Mouse (Mus musculus): ENCODE measurements around the gene Siae. TPM values are rescaled to one million over a fixed set of nuclear protein-coding genes. Genes with fewer than 3 reads are reported as not detected.

Gene Siae
- 4.1 to 10.4 TPM (median 4.7 TPM) in 3 replicates for total RNA-seq (2017)

DNA sequence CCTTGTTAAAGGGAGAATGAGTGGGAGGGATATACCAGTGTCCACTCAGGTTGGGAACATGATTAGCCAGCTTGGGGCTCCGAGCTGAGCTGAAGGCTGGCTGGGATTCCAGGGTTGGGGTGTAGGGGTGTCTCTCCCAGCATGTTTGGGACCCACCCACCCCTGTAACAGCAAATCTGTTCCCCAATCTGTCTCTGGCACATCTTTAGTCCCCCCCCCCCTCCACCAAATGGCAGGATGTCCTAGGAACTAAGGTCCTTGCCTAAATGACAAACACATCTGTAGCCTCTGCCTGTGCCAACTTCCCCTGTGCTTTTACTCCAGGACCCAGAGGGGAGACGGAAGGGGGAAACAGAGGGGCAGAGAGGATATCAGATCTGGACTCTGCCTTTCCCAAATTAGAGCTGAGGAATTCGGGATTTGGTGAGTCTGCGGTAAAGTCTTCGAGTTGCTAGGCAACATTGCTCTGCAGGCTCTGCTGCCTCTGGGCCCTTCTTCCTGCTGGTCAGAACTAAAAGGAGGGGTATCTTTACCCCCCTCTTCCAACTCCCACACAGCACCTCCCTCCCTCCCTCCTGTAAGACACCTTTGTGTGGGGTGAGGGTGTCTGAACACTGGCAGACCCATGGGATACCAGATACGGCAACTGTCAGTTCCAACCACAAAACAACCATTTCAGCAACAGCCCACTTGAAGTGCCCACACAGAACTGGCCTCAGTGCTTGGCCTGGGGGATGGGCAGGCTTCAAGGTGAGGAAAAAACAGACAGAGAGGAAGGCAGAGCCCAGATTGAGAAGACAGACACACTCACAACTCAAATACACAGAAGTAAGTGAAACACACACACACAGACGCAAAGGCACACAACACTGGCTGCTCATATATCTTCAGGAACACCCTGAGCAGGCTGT lies at the start of gene Siae:
Gene Siae, plus strand, starts transcription at position 861 of the 911 bp plus-strand sequence.
- no peak for ATAC-seq (replicated peaks; ENCODE audit: insufficient number of reproducible peaks, low FRiP score, low TSS enrichment, poor library complexity, severe bottlenecking)

DNA sequence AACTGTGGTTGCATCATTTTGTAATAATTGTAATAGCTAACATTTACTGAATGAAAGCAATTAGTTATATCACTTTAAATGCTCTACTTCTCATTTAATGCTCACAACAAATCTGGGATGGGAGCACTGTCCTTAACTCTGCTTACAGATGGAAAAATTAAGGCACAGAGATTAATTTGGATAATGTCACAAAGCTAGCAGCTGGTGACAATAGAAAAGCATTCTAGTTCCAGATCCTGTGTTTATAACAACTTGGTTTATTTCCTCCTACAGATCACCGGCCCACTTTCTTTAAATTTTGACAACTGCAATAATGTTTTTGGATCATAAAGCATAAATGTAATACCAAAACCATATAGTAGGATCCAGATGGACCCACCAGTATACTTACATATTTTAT lies 49.5 kb upstream of the Siae start:
- ATAC-seq (replicated peaks; ENCODE audit: insufficient number of reproducible peaks, low FRiP score, low TSS enrichment, poor library complexity, severe bottlenecking) = no peak

DNA sequence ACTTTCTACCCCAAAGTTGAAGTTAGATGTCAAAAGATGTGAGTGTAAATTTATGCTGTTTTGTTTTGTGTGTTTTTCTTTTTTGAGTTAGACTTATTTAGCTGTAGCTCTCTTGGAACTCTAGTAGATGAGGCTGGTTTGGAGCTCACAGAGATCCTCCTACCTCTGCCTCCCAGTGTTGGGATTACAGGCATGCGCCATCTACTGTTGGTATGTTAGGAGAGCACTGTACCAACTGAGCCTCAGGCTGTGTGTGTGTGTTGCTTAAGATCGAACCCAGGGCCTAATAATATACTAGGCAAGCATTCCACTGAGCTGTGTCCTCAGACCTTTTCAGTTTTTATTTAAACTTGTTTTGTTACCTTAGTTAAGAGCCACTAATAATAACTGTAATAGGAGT lies 43.4 kb upstream of the Siae start:
- no peak for ATAC-seq (replicated peaks; ENCODE audit: insufficient number of reproducible peaks, low FRiP score, low TSS enrichment, poor library complexity, severe bottlenecking)

DNA sequence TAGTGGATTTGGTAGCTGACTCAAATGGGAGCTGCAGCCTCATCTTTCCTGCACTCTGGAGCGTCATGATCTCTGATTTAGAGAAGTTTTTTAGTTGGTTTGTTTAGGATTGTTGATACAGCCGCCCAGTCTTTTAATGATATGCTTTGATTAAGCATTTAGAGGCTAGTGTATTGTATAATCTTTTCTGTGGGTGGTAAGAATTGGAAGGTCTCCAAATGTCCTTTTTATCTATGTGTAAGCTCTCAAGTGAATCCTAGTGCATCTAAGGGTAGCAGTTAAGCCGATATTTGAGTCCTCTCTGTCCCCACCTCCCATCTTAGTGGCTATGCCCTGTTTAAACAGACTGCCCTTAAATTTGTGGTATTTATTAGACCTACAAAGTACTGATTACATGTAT lies 41.0 kb upstream of the Siae start:
- ATAC-seq (replicated peaks; ENCODE audit: insufficient number of reproducible peaks, low FRiP score, low TSS enrichment, poor library complexity, severe bottlenecking) = no peak

DNA sequence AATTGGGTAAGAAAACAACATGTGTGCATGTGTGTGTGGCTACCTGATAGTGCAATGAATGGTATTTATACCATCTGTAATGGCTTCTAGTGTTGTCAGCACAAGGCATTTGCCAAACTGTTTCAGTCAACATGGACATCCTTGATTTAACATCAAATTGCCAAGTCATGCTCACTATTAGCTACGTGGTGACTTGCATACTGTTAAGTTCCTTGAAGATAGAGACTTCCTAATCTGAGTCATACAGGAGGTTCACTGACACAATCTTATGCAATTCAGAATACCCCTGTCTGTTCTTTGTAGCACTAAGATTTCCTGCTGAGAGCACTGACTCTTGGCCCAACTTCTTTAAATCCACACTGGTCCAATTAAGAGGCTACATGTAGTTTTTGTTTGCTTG lies 38.0 kb upstream of the Siae start:
- no peak for ATAC-seq (replicated peaks; ENCODE audit: insufficient number of reproducible peaks, low FRiP score, low TSS enrichment, poor library complexity, severe bottlenecking)

DNA sequence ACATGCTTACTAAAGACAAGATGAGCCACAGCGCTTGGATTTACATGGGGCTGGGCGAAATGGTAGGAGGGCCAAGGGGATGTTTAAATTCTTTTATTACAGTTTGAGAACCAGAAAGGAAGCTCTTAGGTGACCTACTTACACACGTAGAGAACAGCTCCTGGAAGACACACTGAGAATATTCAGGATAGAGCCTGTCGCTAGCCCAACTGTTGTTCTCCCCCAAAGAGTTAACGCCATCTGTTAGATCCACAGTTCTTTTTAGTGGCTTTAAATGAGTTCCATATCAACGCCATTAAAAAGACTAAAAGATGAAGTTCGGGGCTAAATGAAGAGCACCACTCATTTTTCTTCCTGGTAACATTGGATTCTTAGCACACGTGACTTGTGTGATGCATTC lies 36.5 kb upstream of the Siae start:
- no peak for ATAC-seq (replicated peaks; ENCODE audit: insufficient number of reproducible peaks, low FRiP score, low TSS enrichment, poor library complexity, severe bottlenecking)

DNA sequence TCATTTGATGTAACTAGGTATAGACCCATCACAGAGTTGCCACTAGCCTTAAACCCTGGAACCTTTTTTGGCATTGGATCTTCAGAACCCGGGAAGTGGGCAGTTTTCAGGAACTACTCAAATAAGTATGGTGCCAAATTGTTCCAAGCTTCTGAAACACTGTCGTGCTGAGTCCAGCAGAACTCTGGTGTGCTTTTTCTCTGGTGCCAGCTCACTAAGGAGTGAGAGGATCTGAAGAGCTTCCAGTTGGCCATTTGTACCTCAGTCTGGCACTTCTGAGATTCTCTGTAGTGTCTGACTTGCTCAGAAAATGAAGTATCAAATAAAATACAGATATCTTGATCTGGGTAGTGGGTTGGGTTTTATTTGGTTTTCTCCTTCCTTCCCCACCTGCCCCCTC lies 35.5 kb upstream of the Siae start:
- no peak for ATAC-seq (replicated peaks; ENCODE audit: insufficient number of reproducible peaks, low FRiP score, low TSS enrichment, poor library complexity, severe bottlenecking)

DNA sequence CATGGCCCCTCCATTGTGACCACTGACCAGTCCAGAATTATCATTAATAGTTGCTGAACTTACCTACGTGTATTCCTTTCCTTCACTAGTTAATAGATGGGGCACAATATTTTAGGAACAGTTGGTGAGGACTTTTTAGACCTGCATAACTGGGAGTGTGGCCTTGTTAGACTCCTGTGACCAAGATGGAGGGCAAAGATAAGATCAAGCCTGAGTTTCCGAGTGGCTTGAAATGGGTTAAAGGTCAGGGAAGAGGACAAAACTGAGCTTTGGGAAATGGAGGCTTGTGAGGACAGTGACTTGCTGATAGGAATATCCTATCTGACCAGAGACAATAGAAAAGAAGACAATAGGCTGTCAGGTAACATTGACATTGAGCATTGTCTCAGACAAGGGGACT lies 30.0 kb upstream of the Siae start:
- no peak for ATAC-seq (replicated peaks; ENCODE audit: insufficient number of reproducible peaks, low FRiP score, low TSS enrichment, poor library complexity, severe bottlenecking)

DNA sequence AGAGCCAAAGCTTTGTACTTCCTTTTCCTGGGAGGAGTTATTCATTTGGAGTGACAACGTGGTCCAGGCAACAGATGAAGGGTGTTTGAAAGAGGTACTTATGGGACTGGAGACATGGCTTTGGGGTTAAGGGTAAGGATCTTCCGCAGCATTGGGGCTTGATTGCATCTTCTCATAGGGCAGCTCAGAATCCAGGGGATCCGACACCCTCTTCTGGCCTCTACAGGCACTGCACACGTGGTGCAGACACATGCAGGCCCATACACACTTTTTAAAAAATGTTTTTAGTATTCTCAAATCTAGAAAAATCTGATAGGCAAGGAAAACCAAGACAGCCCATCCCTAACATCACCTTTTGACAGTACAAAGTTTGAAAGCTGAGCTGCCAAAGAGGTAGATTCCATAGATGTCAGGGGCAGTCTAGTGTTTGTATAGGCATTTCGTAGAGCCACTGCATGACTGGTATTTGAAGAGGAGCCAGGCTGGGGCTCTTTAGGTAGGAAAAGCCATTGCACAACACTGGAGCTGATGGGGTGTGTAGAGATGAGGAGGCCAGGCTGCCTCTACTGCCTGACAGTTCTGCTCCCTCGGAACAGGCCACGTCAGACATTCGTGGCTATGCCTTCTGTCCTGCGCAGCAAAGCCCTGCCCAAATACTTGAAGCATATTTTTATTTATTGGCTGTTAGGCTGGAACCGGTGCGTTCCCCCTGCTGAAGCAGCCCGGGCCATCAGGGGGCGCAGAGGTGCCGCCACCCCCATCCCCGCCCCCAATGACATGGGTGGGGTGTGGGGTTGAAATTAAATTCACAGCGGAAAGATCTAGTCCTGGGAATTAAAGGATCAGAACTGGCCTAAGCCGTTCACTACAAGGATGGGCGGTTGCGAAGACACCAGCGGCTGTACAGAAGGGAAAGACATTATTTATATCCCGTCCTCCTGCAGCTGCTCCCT lies 28.8 kb upstream of the Siae start:
- no peak for ATAC-seq (replicated peaks; ENCODE audit: insufficient number of reproducible peaks, low FRiP score, low TSS enrichment, poor library complexity, severe bottlenecking)

DNA sequence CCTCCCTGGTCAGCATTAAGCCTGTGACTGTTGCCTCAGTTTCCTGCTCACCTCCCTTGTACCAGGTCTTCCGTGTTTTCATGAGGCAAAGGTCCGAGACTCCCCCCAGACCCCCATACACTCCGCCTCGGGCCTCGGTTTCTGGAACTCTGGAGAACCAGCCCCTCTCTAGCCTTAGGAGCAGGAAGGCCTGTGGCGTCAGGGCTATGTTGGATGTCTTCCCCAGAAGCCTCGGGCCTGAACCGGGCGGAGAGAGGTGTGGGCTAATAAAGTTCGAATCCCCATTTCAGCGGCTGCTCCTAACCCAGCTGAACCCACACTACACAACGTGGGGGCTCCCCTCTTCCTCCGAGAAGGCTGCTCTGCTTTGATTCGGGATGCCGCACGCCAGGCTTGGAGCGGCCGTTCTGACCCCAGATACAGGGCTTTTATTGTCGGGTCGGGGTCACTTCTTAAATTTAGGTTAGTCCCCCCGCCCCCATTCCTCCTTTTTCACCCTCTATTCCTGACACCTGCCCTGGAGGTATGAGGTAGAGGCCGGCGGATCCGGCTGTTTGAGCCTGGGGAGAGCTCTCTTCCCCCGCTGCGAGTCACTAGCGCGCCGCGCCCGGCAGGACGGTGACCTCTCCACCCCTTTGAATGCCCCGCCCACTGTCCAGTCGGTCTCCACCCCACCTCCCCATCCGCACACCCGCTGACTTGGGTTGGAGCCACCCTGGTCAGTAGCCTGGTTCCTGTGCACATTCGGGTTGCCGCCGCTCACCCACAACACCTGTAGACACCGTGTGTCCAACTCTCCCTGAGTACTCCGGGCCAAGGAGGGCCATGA lies 27.9 kb upstream of the Siae start, which contains the start of gene Esam:
Gene Esam, plus strand, starts transcription at position 683 of the 829 bp plus-strand sequence.
- no peak for ATAC-seq (replicated peaks; ENCODE audit: insufficient number of reproducible peaks, low FRiP score, low TSS enrichment, poor library complexity, severe bottlenecking)

DNA sequence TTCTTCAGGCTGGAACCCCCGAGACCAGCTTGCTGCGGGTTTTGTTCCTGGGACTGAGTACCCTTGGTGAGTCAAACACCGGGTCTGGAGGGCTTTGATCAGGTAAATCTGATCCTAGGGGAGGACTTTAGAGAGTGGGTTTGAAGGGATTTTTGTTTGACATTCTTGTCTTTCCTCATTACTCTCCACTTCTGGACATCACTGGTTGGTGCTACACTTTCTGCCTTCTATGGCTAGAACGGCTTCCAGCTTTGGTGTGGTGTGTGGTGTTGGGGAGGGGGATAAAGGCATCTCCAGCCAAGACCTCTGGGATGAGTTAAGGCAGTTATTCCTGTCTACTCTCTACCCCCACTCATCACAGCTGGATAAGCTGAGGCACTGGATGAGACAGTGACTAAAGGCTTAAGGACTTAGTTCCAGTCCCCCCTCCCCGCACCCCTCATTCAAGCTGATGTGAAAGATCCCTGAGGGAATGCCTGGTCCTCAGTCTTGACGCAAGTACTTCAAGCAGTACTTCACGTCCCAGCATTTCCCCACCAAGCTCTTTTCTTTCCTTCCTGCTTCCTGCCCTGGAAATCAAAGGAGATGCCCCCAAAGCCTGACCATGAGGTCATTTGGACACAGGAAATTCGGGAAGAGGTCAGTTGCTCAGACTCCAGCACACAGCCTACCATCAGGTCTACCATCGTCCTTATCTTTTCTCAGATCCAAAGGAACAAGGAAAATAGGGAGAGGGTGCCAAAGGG lies 27.1 kb upstream of the Siae start:
- ATAC-seq (replicated peaks; ENCODE audit: insufficient number of reproducible peaks, low FRiP score, low TSS enrichment, poor library complexity, severe bottlenecking) = no peak

DNA sequence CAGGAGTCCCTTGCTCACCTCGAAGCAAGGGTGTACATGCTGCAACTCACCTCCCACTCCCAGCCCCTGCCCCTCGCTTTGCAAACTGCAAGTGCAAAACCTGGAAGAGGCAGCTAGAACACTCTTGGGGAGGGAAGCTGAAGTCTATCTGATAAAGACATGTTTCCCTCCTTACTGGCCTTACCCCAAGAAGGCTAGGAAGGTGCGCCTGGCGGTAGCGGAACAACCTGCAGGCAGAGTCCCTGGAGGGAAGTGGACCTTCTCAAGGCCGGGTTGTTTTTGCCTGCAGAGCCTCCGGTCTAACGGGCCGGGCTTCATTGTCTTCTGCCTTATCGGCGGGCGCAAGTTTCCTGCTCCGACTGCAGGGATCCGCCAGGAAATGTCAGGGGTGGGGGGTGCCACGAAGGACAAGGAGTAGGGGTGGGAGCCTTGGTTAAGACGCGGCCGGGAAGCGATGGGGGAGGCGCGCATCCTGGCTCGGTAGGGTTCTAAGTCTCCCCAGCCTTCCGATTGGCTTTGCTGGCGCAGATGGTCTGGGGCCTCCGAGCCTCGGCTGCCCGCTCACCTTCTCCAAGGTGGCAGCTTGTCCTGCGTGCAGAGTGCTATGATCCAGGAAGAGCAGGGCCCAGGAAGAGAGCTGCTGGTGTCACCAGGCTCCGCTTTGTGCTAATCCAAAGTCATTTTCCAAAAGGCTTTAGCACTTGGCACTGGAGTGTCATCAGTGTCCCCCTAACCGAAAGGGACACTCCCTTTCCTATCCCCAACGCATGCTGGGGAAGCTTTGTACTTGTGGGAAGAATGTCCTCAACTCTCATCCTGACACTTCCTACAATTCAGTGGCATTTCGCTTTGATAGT lies 25.2 kb upstream of the Siae start:
- no peak for ATAC-seq (replicated peaks; ENCODE audit: insufficient number of reproducible peaks, low FRiP score, low TSS enrichment, poor library complexity, severe bottlenecking)

DNA sequence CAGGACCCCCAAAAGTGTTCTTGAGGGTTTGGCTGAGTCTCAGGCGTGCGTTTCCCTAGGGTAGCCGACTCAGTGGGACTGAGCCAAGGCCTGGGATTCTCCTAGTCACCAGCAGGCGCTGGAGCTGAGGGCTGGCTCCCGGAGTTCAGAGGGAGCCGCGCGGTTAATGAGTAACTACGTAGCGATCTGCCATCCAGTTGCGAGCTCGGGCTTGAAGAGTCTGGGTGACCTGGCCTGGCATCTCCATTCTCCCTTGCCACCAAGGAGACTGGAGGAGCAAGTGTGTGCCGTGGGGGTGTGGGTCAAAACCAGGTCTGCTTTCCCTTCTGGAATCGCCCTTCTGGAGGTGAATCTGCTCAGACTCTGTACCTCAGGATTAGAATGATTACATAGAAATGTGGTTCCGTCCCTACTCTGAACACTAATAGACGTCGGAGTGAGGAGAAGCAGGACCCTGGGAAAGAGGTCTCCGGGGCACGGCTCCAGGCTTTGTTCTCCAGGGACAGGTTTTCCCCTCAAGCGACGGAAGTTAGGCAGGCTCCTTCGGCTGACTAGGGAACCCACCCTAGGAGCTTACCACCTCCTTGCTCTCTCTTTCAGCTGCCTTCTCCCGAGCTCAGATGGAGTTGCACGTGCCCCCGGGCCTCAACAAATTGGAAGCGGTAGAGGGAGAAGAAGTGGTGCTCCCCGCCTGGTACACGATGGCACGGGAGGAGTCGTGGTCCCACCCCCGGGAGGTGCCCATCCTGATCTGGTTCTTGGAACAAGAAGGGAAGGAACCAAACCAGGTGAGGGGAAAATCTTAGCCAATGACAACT lies 24.4 kb upstream of the Siae start:
- no peak for ATAC-seq (replicated peaks; ENCODE audit: insufficient number of reproducible peaks, low FRiP score, low TSS enrichment, poor library complexity, severe bottlenecking)

DNA sequence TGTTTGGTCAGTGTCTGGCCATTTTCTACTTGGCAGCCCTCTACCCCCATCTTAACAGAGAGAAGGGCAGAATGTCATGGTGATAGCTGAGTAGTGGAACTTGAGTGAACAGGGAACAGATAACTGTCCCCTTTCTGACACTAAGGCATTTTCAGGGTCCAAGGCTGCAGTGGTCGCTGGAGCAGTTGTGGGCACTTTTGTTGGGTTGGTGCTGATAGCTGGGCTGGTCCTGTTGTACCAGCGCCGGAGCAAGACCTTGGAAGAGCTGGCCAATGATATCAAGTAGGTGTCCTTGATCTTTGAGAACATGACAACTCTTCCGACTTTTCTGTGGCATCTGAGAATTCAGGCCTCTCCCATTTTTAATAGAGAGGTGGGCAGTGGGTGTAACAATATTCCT lies 18.6 kb upstream of the Siae start:
- ATAC-seq (replicated peaks; ENCODE audit: insufficient number of reproducible peaks, low FRiP score, low TSS enrichment, poor library complexity, severe bottlenecking) = no peak

DNA sequence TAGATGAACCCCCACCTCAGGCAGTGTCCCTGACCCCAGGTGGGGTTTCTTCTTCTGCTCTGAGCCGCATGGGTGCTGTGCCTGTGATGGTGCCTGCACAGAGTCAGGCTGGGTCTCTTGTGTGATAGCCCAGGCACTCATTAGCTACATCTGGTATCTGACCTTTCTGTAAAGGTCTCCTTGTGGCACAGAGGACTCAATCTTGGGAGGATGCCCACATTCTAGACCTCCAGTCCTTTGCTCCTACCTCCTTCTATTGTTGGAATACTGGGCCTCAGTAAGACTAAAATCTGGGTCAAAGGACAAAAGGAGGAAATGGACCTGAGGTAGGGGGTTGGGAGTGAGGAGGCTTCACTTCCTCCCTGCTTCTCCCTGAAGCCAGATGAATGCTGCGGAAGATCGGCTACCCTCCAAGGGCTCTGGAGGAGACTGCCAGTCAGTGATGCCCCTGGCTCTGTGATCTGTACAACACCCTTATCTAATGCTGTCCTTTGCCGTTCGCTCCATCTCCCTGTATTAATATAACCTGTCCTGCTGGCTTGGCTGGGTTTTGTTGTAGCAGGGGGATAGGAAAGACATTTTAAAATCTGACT lies 17.7 kb upstream of the Siae start:
- ATAC-seq (replicated peaks; ENCODE audit: insufficient number of reproducible peaks, low FRiP score, low TSS enrichment, poor library complexity, severe bottlenecking) = no peak

All from monocyte, adult 5-6 weeks (primary cell).